Mouse (Mus musculus) right cerebral cortex, postnatal 4 days (tissue): ENCODE data around the gene Bri3.

Experiments
- DNase-seq: peaks from one replicate; pipeline ENCODE4 v3.0.0-alpha.2; 2022

Bri3 gene

GRCm38 (mm10) chr5:144243901-144244487 is at the start of gene Bri3:
Gene Bri3 (plus strand): TSS chr5:144244437.
- no peak for DNase-seq

DNA sequence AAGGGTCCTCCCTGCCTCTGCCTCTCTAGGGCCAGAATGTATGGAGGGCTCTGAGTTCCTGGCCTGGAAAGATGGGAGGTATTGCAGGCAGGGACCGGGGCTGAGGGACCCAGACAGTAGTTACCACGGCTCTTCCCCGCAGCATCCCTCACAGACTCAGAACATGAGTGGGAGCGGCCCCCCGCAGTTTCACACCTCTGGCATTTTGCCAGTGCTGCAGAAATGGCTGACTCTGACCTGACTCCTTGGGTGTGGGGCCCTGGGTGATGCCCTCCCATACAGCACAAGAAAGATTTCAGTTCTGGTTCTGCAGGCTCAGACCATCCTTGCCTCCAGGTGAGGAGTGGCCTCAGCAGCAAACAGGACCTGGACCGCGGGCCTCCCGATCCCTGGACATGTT is 48.7 kb upstream of the Bri3 start:
- peak; percentile 11 for DNase-seq

- peak; percentile 33 for DNase-seq
These were observed 43.6 kb upstream of the Bri3 start for GRCm38 (mm10) chr5:144200616-144201015.

DNA sequence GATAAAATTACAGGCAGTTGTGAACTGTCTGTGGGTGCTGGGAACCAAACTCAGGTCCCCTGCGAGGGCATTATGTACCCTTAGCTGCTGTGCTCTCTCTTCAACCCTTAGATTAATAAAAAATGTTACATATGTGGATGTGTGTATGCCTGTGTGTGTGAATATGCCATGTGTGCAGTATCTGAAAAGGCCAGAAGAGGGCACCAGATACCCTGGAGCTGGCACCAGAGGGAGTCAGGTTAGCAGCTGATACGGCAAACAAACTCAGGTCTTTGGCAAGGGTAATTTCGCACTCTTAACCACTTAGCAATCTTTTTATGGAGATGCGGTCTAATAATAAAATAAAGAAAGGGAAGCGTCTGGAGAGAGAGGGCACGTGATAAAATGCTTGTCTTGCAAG is 41.8 kb upstream of the Bri3 start:
- no peak for DNase-seq

DNA sequence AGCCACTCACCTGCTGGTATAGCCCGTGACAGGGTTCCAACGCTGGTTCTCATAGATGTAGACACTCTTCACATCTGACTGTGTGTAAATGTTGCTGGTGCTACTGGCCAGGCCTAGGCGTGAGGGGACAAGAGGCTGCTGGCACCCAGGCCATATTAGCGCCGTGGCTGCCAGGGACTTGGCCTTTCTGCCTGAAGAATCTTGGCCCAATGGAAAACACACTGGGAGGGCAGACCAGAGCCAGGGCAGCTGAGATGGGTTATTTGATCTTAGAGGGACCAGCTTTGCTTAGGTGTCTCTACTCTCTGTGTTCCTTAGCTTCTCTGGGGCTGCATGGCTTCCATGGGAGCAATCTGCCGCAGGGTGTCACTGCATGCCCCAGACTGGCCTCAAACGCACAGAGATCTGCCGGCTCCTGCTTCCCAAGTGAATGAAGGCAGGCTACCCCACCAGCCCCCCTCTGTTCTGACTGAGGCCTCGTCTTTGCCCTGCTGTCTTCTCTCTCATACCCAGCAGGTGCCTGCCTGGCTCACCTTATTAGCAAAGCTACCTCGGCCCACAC is 40.8 kb upstream of the Bri3 start:
- DNase-seq: no peak

DNA sequence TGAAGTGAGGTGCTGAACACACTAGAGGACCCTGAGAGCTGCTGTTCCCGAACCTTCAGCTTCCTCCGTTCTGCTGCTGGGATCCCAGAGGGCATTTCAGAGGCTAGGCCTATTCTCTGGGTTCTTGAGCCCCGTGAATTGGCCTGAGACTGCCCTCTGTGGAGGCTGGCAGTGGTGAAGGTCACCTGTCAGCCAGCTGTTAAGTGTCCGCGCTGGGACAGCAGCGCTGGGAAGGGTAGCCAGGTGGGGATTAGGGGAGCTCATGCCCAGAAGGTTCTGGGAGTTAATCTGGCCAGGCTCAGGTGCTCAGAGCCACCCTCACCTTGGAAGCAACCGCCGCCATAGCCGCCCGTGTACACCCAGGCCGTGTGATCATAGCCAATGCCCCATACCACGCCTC is 39.9 kb upstream of the Bri3 start:
- DNase-seq: no peak

DNA sequence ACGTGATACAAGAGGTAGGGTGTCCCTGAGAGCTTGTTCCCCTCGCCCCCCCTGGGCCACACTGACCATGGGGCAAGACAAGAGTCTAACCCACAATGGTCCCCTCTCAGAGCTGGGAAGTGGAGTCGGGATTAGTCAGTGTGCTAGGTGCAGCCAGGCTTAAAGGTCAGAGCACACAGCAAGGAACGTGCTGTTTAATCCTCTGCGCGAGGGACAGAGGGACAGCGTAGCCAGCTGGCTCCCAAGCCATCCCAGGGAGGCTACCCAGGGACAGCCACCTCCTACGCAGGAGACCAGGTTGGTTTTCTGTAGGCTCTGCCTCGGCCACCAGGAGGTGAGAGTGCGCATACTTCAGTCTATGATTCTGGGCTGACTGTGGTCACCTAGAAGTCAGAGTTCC is 39.3 kb upstream of the Bri3 start:
- DNase-seq: no peak

DNA sequence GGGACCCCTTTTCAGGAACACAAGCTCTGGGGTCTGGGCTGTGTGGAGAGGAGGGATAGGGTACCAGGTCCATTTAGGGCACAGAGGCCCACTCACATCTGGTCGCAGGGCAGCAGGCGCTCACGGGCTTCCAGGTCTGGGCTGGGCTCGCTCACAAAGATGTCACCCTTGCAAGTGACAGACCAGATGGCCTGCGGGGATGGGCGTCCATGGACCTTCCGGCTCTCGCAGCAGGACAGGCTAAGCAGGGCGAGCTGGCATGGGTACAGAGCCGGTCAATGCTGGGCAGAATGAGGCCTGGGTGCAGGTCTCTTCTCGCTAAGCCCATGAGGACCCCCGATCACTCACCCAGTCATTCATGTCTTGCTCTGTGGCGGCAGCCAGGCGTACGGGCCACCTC is 38.2 kb upstream of the Bri3 start:
- no peak for DNase-seq

DNA sequence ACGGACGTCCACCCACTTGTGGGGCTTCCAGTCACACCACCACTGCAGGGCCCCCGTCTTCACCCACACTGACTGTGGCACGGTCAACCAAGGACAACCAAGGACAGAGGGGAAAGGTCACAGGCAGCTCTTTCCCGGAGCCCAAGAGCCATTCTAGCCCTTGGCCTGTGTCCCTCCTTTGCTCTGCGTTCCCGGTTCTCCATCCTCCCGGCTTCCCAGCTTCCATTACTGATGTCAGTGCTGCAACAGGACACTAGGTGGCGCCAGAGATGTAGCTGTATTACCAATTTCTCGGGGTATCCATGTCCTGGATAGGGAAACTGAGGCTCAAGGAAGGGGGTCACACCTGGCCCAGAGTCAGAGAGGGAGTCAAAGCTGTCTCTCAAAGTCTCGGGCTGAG is 36.8 kb upstream of the Bri3 start:
- DNase-seq: peak; percentile 71

DNA sequence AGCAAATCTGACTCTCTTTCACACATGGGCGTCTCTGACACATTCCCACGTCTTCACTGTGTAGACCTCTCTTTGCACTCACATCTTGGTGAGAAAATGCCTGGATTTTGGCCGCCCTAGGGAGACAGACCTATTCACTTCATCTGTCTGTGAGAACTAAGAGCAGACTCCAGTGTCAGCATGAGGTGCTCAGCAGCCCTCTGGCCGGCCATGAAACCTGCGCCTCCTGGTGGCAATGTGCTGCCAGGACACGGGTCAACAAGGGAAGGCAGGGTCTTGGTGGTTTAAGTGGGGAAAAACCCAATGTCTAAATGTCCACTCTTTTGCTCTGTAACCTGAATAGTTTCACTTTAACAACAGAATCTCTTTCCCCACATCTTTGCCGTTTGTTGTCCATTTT is 29.8 kb upstream of the Bri3 start:
- DNase-seq: peak; percentile 64

DNA sequence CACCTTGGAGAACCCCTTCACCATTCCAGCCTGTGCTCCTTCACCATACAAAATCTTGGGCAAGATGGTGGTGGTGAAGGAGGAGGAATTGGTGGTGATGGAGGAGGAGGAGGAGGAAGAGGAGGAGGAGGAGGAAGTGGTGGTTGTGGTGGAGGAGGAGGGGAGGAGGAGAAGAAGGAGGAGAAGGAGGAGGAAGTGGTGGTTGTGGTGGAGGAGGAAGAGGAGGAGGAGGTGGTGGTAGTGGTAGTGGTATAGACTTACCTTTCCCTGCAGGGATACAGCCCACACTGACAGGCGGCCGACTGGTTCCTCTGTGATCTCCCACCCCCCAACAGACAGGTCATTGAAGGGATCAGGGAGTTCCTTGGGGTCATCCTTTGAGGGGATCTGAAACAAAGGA is 28.2 kb upstream of the Bri3 start:
- no peak for DNase-seq

DNA sequence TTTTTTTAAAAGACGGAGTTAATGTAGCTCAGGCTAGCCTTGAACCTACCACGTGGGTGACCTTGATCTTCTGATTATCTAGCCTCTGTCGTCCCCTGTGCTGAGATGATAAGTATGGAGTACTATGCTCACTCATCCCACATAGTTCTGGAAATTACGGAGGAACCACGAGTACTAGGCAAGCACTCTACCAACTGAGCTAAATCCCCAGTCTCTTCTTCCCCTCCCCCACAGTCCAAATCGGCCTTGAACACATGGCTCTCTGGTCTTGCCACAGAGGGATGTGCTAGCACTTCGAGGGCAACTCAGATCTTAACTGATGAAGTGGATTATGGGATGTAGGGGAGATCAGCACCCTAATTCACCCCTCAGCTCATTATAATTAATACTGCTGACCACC is 26.2 kb upstream of the Bri3 start:
- DNase-seq: no peak

DNA sequence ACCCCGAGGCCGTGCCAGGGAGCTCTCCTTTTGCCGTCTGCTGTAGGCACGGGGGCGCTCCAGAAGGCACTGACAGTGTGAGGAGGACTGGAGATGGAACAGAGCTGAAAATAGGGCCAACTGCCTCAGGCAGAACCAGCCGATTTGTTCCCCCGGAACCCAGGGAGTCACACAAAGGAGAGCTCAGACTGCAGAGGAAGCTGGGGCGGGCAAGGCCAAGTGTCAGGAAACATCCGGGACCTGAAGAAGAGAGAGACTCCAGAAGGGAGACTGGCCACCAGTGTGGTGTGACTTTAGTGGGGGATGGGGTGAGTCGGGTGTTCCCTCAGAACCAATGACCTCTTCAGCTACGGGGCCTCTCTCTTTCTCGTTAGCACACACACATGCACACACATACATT is 24.9 kb upstream of the Bri3 start:
- DNase-seq: no peak

GRCm38 (mm10) chr5:144219936-144220335 is 24.3 kb upstream of the Bri3 start:
- DNase-seq: no peak

DNA sequence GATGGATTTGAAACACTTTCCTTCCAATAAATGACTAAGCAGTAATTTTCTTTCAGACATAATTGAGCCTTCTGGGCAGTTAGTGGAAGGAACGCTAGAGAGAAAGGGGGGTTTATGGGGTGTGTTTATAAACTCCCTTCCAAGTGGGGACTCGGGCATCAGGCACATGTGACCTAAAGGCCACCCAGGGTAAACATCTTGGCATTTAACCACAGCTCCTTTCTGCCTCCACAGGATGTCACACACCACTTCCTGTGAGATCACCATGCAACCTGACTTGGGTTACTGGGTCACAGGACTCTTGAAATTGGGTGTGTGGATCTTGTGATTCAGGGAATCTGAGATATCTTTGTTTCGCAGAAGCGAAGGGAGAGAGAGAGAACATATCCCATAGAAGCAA is 22.9 kb upstream of the Bri3 start:
- DNase-seq: no peak

GRCm38 (mm10) chr5:144222811-144223502 is 21.3 kb upstream of the Bri3 start:
- no peak for DNase-seq

- DNase-seq: peak; percentile 92
These were observed 20.8 kb upstream of the Bri3 start, which contains the start of gene Tecpr1 for GRCm38 (mm10) chr5:144223503-144223862. Gene Tecpr1 (minus strand): TSS chr5:144223615.

DNA sequence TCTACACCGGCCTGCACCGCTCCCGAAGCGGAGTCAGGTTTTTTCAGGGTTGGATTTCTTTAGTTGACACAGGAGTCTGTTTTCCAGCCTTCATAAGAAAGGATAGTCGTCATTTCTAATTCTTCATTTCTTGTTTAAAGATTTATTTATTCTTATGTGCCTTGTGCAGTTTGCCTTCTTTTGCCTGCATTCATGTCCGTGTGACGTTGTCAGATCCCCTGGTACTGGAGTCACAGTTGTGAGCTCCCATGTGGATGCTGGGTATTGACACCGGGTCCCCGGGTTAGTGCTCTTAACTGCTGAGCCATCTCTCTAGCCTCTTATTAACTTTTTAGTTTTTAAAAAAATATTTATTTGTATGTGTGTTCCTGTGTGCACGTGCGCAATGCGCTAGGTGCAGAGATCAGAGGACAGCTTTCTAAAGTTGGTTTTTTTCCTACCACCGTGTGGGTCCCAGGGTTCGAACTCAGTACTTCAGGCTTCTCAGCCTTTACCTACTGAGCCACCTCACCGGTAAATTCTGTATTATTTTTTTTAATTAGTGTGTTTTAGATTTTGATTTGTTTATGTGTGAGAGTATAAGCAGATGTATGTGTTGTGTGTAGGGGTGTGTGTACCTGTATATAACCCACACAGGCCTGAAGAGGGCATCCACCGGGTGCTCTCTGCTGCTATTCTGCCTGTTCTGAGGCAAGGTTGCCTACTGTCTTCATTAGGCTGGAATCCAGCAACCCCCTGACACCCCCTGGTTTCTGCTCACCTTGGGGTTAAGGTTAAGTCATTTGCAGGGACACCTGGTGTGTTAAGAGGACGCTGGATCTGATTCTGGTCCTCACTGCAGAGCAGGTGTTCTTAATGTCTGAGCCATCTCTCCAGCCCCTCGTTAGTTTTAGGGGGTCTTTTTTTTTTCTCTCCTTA is 20.1 kb upstream of the Bri3 start:
- DNase-seq: no peak

GRCm38 (mm10) chr5:144226220-144226619 is 18.0 kb upstream of the Bri3 start:
- DNase-seq: no peak

- DNase-seq: no peak
These were observed 14.0 kb upstream of the Bri3 start for GRCm38 (mm10) chr5:144230216-144230615.

DNA sequence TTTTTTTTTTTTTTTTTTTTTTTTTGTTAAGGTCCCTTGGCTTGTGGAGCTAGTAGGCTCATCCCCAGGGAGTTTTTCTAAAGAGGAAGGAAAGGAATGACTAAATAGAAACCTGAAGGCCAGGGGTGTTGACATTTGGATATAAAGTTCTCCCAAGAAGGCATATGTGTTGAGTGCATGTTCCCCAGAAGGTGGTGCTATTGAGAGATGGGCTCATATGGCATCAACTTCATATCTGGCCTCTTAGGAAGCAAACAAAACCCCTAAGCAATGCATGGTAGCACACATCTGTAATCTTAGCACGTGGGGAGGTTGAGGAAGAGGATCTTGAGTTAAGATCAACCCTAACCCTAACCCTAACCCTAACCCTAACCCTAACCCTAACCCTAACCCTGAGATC is 12.8 kb upstream of the Bri3 start:
- DNase-seq: no peak

- no peak for DNase-seq
These were observed 11.7 kb upstream of the Bri3 start for GRCm38 (mm10) chr5:144232531-144232930.

DNA sequence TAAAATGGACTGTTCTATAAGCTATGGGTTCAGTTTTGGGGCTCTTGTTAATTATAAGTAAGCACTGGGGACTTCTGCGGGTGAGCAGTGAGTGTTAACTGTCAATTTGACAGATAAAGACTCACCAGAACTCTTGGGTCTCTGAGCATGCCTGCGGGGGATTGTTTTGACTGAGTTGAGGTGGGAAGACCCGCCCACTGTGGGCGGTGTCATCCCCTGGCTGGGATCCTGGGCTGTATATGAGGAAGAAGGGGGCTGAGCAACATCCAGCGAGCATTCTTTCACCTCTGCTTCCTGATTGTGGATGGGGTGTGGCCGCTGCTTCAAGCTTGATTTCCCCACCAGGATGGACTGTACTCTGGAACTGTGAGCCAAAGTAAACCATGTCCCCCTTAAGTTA is 10.0 kb upstream of the Bri3 start:
- no peak for DNase-seq

- DNase-seq: no peak
These were observed 9.5 kb upstream of the Bri3 start for GRCm38 (mm10) chr5:144234714-144235113.
